Mouse (Mus musculus) retina, postnatal 1 day (tissue): ENCODE measurements at regions not wholly inside any gene's neighbourhood (a gene's known extent, or its start where the extent isn't known, plus 50 kb on each side); places are given as distances from the start of the nearest gene placed in this dataset.

Source experiments
- DNase-seq: peaks from one replicate; pipeline ENCODE4 v3.0.0-alpha.2; 2012

GRCm38 (mm10) chr7:72362690-72363089 lies 56.3 kb upstream of the Mctp2 start:
- DNase-seq: peak; percentile 70

- peak; percentile 70 for DNase-seq
These were observed 84.9 kb upstream of the Mctp2 start for GRCm38 (mm10) chr7:72391323-72391722.

- DNase-seq: peak; percentile 73
These were observed 93.6 kb upstream of the Mctp2 start for GRCm38 (mm10) chr7:72400056-72400455.

- no peak for DNase-seq
These were observed 99.7 kb upstream of the Mctp2 start for GRCm38 (mm10) chr7:72406131-72406530.

- DNase-seq: no peak
These were observed 102.1 kb upstream of the Mctp2 start for GRCm38 (mm10) chr7:72408409-72408986.

- peak; percentile 36 for DNase-seq
These were observed 132.1 kb upstream of the Mctp2 start for GRCm38 (mm10) chr7:72438552-72438951.

GRCm38 (mm10) chr7:72442001-72442400 lies 135.6 kb upstream of the Mctp2 start:
- DNase-seq: no peak

- no peak for DNase-seq
These were observed 137.6 kb upstream of the Mctp2 start for GRCm38 (mm10) chr7:72444016-72444415.

GRCm38 (mm10) chr7:72444792-72445191 lies 138.4 kb upstream of the Mctp2 start:
- no peak for DNase-seq

GRCm38 (mm10) chr7:72446911-72447310 lies 140.5 kb upstream of the Mctp2 start:
- no peak for DNase-seq

GRCm38 (mm10) chr7:72462978-72463377 lies 156.6 kb upstream of the Mctp2 start:
- peak; percentile 6 for DNase-seq

- no peak for DNase-seq
These were observed 158.2 kb upstream of the Mctp2 start for GRCm38 (mm10) chr7:72464658-72465057.

- no peak for DNase-seq
These were observed 163.3 kb upstream of the Mctp2 start for GRCm38 (mm10) chr7:72469691-72470090.

- DNase-seq: no peak
These were observed 168.3 kb upstream of the Mctp2 start for GRCm38 (mm10) chr7:72474751-72475150.

GRCm38 (mm10) chr7:72478936-72479335 lies 172.5 kb upstream of the Mctp2 start:
- DNase-seq: no peak

GRCm38 (mm10) chr7:72481275-72481674 lies 174.9 kb upstream of the Mctp2 start:
- DNase-seq: no peak

GRCm38 (mm10) chr7:72490161-72490560 lies 183.8 kb upstream of the Mctp2 start:
- no peak for DNase-seq

GRCm38 (mm10) chr7:72493292-72493691 lies 186.9 kb upstream of the Mctp2 start:
- no peak for DNase-seq

- DNase-seq: peak; percentile 47
These were observed 190.7 kb upstream of the Mctp2 start for GRCm38 (mm10) chr7:72496933-72497631.

- peak; percentile 17 for DNase-seq
These were observed 192.3 kb upstream of the Mctp2 start for GRCm38 (mm10) chr7:72498562-72499230.

GRCm38 (mm10) chr7:72499788-72500187 lies 193.4 kb upstream of the Mctp2 start:
- no peak for DNase-seq

GRCm38 (mm10) chr7:72500190-72500589 lies 193.8 kb upstream of the Mctp2 start:
- DNase-seq: no peak

- peak; percentile 77 for DNase-seq
These were observed 194.6 kb upstream of the Mctp2 start for GRCm38 (mm10) chr7:72500996-72501395.

- no peak for DNase-seq
These were observed 195.0 kb upstream of the Mctp2 start for GRCm38 (mm10) chr7:72501431-72501830.
